Mouse (Mus musculus) CH12.LX (cell line): Measurements from ENCODE around the gene Kcnh2. TPM values are rescaled to one million over a fixed set of nuclear protein-coding genes. Genes with fewer than 3 reads are reported as not detected.
A peak's percentile ranks its signal among the peaks of the same experiment; 100 is the strongest.

Experiments
- DNase-seq: peaks from one replicate; pipeline ENCODE4 v3.0.0-alpha.2; 2013; ENCODE audit errors: extremely low read depth
- H3K27ac ChIP-seq: 2 replicates; pipeline ENCODE4 v1.5.1; 2012; ENCODE audit warnings: low read depth, mild to moderate bottlenecking, control low read depth, moderate library complexity; ENCODE audit not compliant: insufficient read depth
- H3K27me3 ChIP-seq: replicated peaks from 2 replicates; pipeline ENCODE3; 2012; ENCODE audit warnings: inconsistent platforms
- H3K36me3 ChIP-seq, 2 experiments: replicated peaks in 1 of 2; 2 replicates each; pipeline versions ENCODE3 to v1.6.1; 2012; ENCODE audit warnings: inconsistent platforms in 1 of 2, low read length in 1 of 2, mild to moderate bottlenecking in 1 of 2, mixed read lengths in 1 of 2, moderate library complexity in 1 of 2; ENCODE audit not compliant: control insufficient read depth in 1 of 2, insufficient read depth in 1 of 2
- H3K4me1 ChIP-seq, 2 experiments: 2 replicates each; pipeline ENCODE4 v1.6.1; 2012; ENCODE audit warnings: inconsistent platforms in 1 of 2, moderate library complexity in 1 of 2; ENCODE audit not compliant: insufficient read depth in 2 of 2, control insufficient read depth in 1 of 2
- H3K4me2 ChIP-seq: 2 replicates; pipeline ENCODE4 v1.6.1; 2012; ENCODE audit warnings: low read depth, mild to moderate bottlenecking, control low read depth; ENCODE audit not compliant: poor library complexity, insufficient read depth, severe bottlenecking
- H3K4me3 ChIP-seq, 3 experiments: fragments of 150-350 bp in 1 of 3; sonication (generic) in 1 of 3; replicated peaks in 1 of 3; 2 replicates each; pipeline versions ENCODE3 to v1.5.1; 2011 to 2012; ENCODE audit warnings: low read depth in 2 of 3, low read length in 2 of 3, mild to moderate bottlenecking in 2 of 3, moderate library complexity in 2 of 3, control low read depth in 1 of 3, improper control_type of control experiment in 1 of 3, inconsistent platforms in 1 of 3, mixed read lengths in 1 of 3; ENCODE audit not compliant: poor library complexity in 1 of 3
- H3K79me2 ChIP-seq: replicated peaks from 2 replicates; pipeline ENCODE4 v1.6.1; 2012; ENCODE audit warnings: mild to moderate bottlenecking, moderate library complexity; ENCODE audit not compliant: control insufficient read depth, poor library complexity, insufficient read depth, severe bottlenecking; ENCODE audit errors: extremely low read depth
- H3K9ac ChIP-seq: 2 replicates; pipeline ENCODE4 v1.6.1; 2012; ENCODE audit warnings: low read depth, mild to moderate bottlenecking, control low read depth, moderate library complexity; ENCODE audit not compliant: insufficient read depth
- H3K9me3 ChIP-seq: replicated peaks from 2 replicates; pipeline ENCODE3; 2012; ENCODE audit warnings: low read length, inconsistent platforms, mixed read lengths
- BHLHE40 ChIP-seq: IDR thresholded peaks from 2 replicates; pipeline ENCODE4 v1.6.1; 2011; ENCODE audit warnings: mild to moderate bottlenecking, low read depth, low read length, improper control_type of control experiment
- CHD1 ChIP-seq: IDR thresholded peaks from 2 replicates; pipeline ENCODE4 v1.6.1; 2012; ENCODE audit warnings: low read depth, low read length, improper control_type of control experiment, inconsistent platforms
- CHD2 ChIP-seq: IDR thresholded peaks from 2 replicates; pipeline ENCODE4 v1.6.1; 2011; ENCODE audit warnings: low read length, improper control_type of control experiment
- E2F4 ChIP-seq: IDR thresholded peaks from 2 replicates; pipeline ENCODE4 v1.6.1; 2011; ENCODE audit warnings: low read depth, low read length, improper control_type of control experiment; ENCODE audit not compliant: insufficient replicate concordance
- ELF1 ChIP-seq: IDR thresholded peaks from 2 replicates; pipeline ENCODE4 v1.6.1; 2014; ENCODE audit warnings: low read depth, mild to moderate bottlenecking, inconsistent platforms, low read length, improper control_type of control experiment
- GABPA ChIP-seq: IDR thresholded peaks from 2 replicates; pipeline ENCODE4 v1.6.1; 2012; ENCODE audit warnings: low read depth, low read length, improper control_type of control experiment, inconsistent platforms; ENCODE audit not compliant: insufficient replicate concordance
- IRF4 ChIP-seq: IDR thresholded peaks from 2 replicates; pipeline ENCODE4 v1.6.1; 2014; ENCODE audit warnings: low read depth, mild to moderate bottlenecking, inconsistent platforms, low read length, improper control_type of control experiment
- JUN ChIP-seq: IDR thresholded peaks from 2 replicates; pipeline ENCODE4 v1.6.1; 2011; ENCODE audit warnings: low read depth, mild to moderate bottlenecking, low read length, improper control_type of control experiment, moderate library complexity; ENCODE audit not compliant: insufficient read depth
- JUND ChIP-seq: conservative IDR thresholded peaks from 2 replicates; pipeline ENCODE4 v1.6.1; 2011; ENCODE audit warnings: low read depth, low read length, improper control_type of control experiment
- KAT2A ChIP-seq: IDR thresholded peaks from 2 replicates; pipeline ENCODE4 v1.6.1; 2012; ENCODE audit warnings: low read length, improper control_type of control experiment, inconsistent platforms; ENCODE audit not compliant: insufficient replicate concordance
- MAFK ChIP-seq: IDR thresholded peaks from 2 replicates; pipeline ENCODE4 v1.6.1; 2011; ENCODE audit warnings: low read length, improper control_type of control experiment; ENCODE audit not compliant: insufficient replicate concordance
- MAX ChIP-seq: IDR thresholded peaks from 2 replicates; pipeline ENCODE4 v1.6.1; 2011; ENCODE audit warnings: low read length, improper control_type of control experiment
- MEF2A ChIP-seq: IDR thresholded peaks from 2 replicates; pipeline ENCODE4 v1.6.1; 2014; ENCODE audit warnings: low read depth, mild to moderate bottlenecking, inconsistent platforms, low read length, improper control_type of control experiment, borderline replicate concordance
- MYC ChIP-seq: IDR thresholded peaks from 2 replicates; pipeline ENCODE4 v1.6.1; 2011; ENCODE audit warnings: low read depth, mild to moderate bottlenecking, improper control_type of control experiment, low read length
- NRF1 ChIP-seq: IDR thresholded peaks from 2 replicates; pipeline ENCODE4 v1.6.1; 2014; ENCODE audit warnings: low read depth, mild to moderate bottlenecking, inconsistent platforms, low read length, improper control_type of control experiment, moderate library complexity
- PAX5 ChIP-seq: IDR thresholded peaks from 2 replicates; pipeline ENCODE4 v1.6.1; 2012; ENCODE audit warnings: low read length, inconsistent platforms, mixed read lengths
- POLR2A ChIP-seq: IDR thresholded peaks from 2 replicates; pipeline ENCODE4 v1.6.1; 2011; ENCODE audit warnings: low read depth, mild to moderate bottlenecking, improper control_type of control experiment, low read length
- POLR2AphosphoS2 ChIP-seq: IDR thresholded peaks from 2 replicates; pipeline ENCODE4 v1.6.1; 2011; ENCODE audit warnings: low read depth, low read length, improper control_type of control experiment
- RCOR1 ChIP-seq: conservative IDR thresholded peaks from 2 replicates; pipeline ENCODE4 v1.6.1; 2012; ENCODE audit warnings: low read depth, mild to moderate bottlenecking, inconsistent platforms, low read length, improper control_type of control experiment
- SIN3A ChIP-seq: IDR thresholded peaks from 2 replicates; pipeline ENCODE4 v1.6.1; 2012; ENCODE audit warnings: low read length, improper control_type of control experiment, inconsistent platforms
- SMC3 ChIP-seq: IDR thresholded peaks from 2 replicates; pipeline ENCODE4 v1.6.1; 2011; ENCODE audit warnings: low read depth, low read length, improper control_type of control experiment
- UBTF ChIP-seq: IDR thresholded peaks from 2 replicates; pipeline ENCODE4 v1.6.1; 2012; ENCODE audit warnings: low read depth, mild to moderate bottlenecking, inconsistent platforms, low read length, improper control_type of control experiment, moderate library complexity
- USF1 ChIP-seq: IDR thresholded peaks from 2 replicates; pipeline ENCODE4 v1.6.1; 2014; ENCODE audit warnings: low read depth, mild to moderate bottlenecking, inconsistent platforms, low read length, improper control_type of control experiment
- ZKSCAN1 ChIP-seq: IDR thresholded peaks from 2 replicates; pipeline ENCODE4 v1.6.1; 2012; ENCODE audit warnings: low read depth, inconsistent platforms, low read length, improper control_type of control experiment, borderline replicate concordance
- ZMIZ1 ChIP-seq: IDR thresholded peaks from 2 replicates; pipeline ENCODE4 v1.6.1; 2012; ENCODE audit warnings: low read depth, mild to moderate bottlenecking, inconsistent platforms, low read length, improper control_type of control experiment
- ZNF384 ChIP-seq: IDR thresholded peaks from 2 replicates; pipeline ENCODE4 v1.6.1; 2012; ENCODE audit warnings: low read depth, low read length, improper control_type of control experiment, inconsistent platforms
- dilution Hi-C: fragments of 300-500 bp; cut with MboI; formaldehyde crosslinking; loops from 2 replicates; pipeline ENCODE4 v1.14.3; 2020; ENCODE audit warnings: low sequenced_read_pairs; ENCODE audit not compliant: extremely low pct_unique_long_range_greater_than_20kb, extremely low pct_ligation_motif_present
- in situ Hi-C: fragments of 300-500 bp; cut with MboI; formaldehyde crosslinking; loops from 3 replicates; pipeline ENCODE4 v1.14.3; 2019; ENCODE audit warnings: low sequenced_read_pairs, low pct_ligation_motif_present, low pct_unique_long_range_greater_than_20kb, mixed read lengths
- polyA plus RNA-seq: library from polyadenylated mRNA; unstranded; fragments of >175 nt; gene quantifications from 2 replicates; pipeline ENCODE4 v1.2.1, GENCODE M21; 2012; ENCODE audit warnings: low read depth; ENCODE audit not compliant: insufficient read length
- total RNA-seq, 2 experiments: library from RNA; depleted of rRNA; stranded (reverse); fragments of 300-350 nt in 1 of 2; fragments of >200 nt in 1 of 2; gene quantifications; 2 replicates each; pipeline ENCODE4 v1.2.3; 2012 to 2014

Gene Kcnh2
- total and polyA plus RNA-seq, 3 experiments, result 0.30 to 2.8 (median 0.59) TPM

DNA sequence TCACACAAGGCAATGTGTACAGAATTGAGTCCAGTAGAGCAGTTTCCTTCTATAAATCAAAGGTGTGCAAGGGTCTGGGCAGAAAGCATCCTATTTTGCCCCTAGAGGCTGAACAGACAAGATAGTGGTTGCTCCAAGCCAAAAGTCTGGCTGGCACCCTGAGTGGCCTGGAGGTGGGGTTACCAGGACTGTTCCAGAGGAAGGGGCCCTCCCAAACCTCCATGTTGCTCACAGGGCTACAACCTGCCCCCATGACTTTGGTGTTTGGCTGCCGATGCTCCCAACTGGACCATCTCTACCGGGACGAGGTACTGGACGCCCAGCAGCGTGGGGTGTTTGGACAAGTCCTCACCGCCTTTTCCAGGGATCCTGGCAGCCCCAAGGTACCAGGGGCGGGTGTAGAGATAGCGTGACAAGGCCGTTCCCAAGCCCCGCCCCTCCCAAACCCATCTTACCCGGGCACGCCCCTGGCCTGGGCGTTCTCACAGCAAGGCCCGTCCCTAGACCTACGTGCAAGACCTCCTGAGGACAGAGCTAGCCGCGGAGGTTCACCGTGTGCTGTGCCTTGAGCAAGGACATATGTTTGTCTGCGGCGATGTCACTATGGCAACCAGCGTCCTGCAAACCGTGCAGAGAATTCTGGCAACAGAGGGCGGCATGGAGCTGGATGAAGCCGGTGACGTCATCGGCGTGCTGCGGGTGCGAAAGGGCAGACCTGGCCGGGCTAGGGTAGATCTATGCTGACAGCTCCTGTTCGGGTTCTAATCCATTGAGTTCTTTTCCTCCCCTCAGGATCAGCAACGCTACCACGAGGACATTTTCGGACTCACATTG, 31.8 kb upstream of the Kcnh2 start (continued):
- TF ChIP-seq MAX, result peak; percentile 35; the same call in 1 of the 2 replicates
- TF ChIP-seq JUND, result peak; percentile 77
- TF ChIP-seq BHLHE40, result peak; percentile 81

GRCm38 (mm10) chr5:24381988-24382387, 30.6 kb upstream of the Kcnh2 start:
- Histone ChIP-seq H3K9ac (no peak overlapping the region), H3K4me2 (no peak overlapping the region), H3K4me1 (peaks cover 8 to 22% of the 10 kb centered on the region in 2 experiments), H3K27ac (no peak overlapping the region), H3K9me3 (no peaks in the 10 kb centered on the region), H3K4me3 (no peak overlapping the region), H3K36me3 (no peaks in the 10 kb centered on the region), H3K79me2 (no peaks in the 10 kb centered on the region), H3K27me3 (peaks cover 7% of the 10 kb centered on the region)
- TF ChIP-seq IRF4, result no peak
- no peak for TF ChIP-seq NRF1
- TF ChIP-seq GABPA, result no peak
- no peak for TF ChIP-seq ZKSCAN1
- no peak for TF ChIP-seq SIN3A
- no peak for TF ChIP-seq JUN
- no peak for TF ChIP-seq ZNF384
- no peak for TF ChIP-seq SMC3
- no peak for TF ChIP-seq USF1
- TF ChIP-seq E2F4, result no peak
- TF ChIP-seq POLR2A, result no peak
- TF ChIP-seq POLR2AphosphoS2, result no peak
- no peak for TF ChIP-seq CHD2
- TF ChIP-seq MAFK, result no peak
- no peak for TF ChIP-seq ELF1
- TF ChIP-seq MYC, result no peak
- in situ Hi-C loops (no loop called here), dilution Hi-C loops (no loop called here)
- DNase-seq, result no peak

- DNase-seq, result no peak
- TF ChIP-seq UBTF (no peak), MEF2A (no peak), KAT2A (no peak), CHD2 (no peak), POLR2A (no peak), NRF1 (no peak), MAX (no peak), ZMIZ1 (no peak), JUN (no peak), BHLHE40 (no peak), PAX5 (no peak), CHD1 (no peak), RCOR1 (no peak)
- Histone ChIP-seq H3K4me2 (no peak overlapping the region), H3K36me3 (no peaks in the 10 kb centered on the region), H3K27me3 (peaks cover 9% of the 10 kb centered on the region), H3K9ac (no peak overlapping the region), H3K27ac (no peak overlapping the region), H3K4me3 (no peak overlapping the region), H3K79me2 (no peaks in the 10 kb centered on the region), H3K9me3 (no peaks in the 10 kb centered on the region), H3K4me1 (peaks cover 8 to 22% of the 10 kb centered on the region in 2 experiments)
- dilution Hi-C loops (no loop called here), in situ Hi-C loops (no loop called here)
These were observed 30.1 kb upstream of the Kcnh2 start for GRCm38 (mm10) chr5:24381486-24381885.
